Mouse (Mus musculus): ENCODE measurements around the gene Fev. TPM values are rescaled to one million over a fixed set of nuclear protein-coding genes. Genes with fewer than 3 reads are reported as not detected.

Gene Fev
- polyA plus RNA-seq, 2 experiments, result 0.05 to 0.14 TPM

DNA sequence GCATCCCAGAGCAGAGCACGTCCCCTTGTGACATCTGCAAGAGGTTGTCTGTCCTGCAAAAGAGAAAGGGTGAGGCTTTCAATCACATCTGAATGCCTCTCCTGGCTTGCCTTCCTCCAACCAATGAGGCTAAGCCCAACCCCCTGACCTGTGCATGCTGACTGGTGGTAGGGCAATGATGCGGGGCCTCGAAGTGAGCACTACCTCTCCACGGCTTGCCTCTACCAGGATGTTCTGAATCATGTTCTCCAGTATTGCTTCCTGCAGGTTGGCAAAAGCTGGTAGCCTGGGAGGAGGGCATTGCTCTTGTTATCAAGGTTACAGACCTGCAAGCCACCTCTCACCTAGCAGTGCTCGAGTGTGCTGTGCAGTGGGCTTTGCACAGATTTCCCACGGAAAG lies 17.0 kb upstream of the Fev start:
- ATAC-seq (ENCODE audit: low FRiP score, low read depth) (no peak), DNase-seq (ENCODE audit: low spot score) (no peak)
- WGBS, result 18% methylated on average over 6 of the region's 6 CpGs
- Histone ChIP-seq H3K36me3 (ENCODE audit: control insufficient read depth, insufficient read depth, low read length) (no peaks in the 10 kb centered on the region), H3K4me1 (ENCODE audit: control insufficient read depth, insufficient read depth, low read length) (0 out of 2 replicates have a peak, but pooled peaks cover 9% of the 10 kb centered on the region), H3K4me3 (replicated peaks; ENCODE audit: low read length) (no peak overlapping the region), H3K27ac (replicated peaks; ENCODE audit: low read depth, low read length) (no peak overlapping the region), H3K4me2 (replicated peaks; ENCODE audit: low read depth, low read length, severe bottlenecking) (no peak overlapping the region), H3K27me3 (ENCODE audit: control insufficient read depth, insufficient read depth, low read length) (peaks cover 47% of the 10 kb centered on the region), H3K9me3 (ENCODE audit: control insufficient read depth, low read length) (no peaks in the 10 kb centered on the region), H3K9ac (ENCODE audit: low read depth, low read length, severe bottlenecking) (no peak overlapping the region)
- no peak for TF ChIP-seq POLR2A (IDR thresholded peaks at IDR 0.05; ENCODE audit: borderline replicate concordance, extremely low read depth, insufficient read depth, insufficient read length)

DNA sequence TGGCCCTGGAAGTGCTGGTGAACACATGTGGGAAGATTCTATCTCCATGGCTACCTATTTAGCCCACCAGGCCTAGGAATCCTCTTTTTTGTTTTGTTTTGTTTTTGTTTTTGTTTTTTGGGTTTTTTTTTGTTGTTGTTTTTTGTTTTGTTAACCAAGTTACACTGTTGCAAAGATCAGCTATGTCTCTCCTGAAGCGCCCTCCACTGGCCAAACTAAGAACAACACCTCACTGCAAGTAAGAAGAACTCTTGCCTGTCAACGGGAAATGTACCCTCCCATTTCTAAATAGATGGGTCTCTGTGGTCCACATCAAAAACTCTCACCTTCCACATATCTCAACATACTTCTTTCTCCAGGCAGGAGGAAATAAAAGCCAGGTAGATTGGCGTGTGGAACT lies 16.5 kb upstream of the Fev start:
- ATAC-seq (ENCODE audit: low FRiP score, low read depth), result no peak
- Histone ChIP-seq H3K4me2 (replicated peaks; ENCODE audit: low read depth, low read length, severe bottlenecking) (no peak overlapping the region), H3K9me3 (ENCODE audit: control insufficient read depth, low read length) (no peaks in the 10 kb centered on the region), H3K4me1 (ENCODE audit: control insufficient read depth, insufficient read depth, low read length) (0 out of 2 replicates have a peak, but pooled peaks cover 9% of the 10 kb centered on the region), H3K36me3 (ENCODE audit: control insufficient read depth, insufficient read depth, low read length) (no peaks in the 10 kb centered on the region), H3K27ac (replicated peaks; ENCODE audit: low read depth, low read length) (no peak overlapping the region), H3K4me3 (replicated peaks; ENCODE audit: low read length) (no peak overlapping the region), H3K27me3 (ENCODE audit: control insufficient read depth, insufficient read depth, low read length) (peaks cover 47% of the 10 kb centered on the region), H3K9ac (ENCODE audit: low read depth, low read length, severe bottlenecking) (no peak overlapping the region)
- 7% methylated on average over 3 of the region's 3 CpGs for WGBS
- no peak for DNase-seq (ENCODE audit: low spot score)
- no peak for TF ChIP-seq POLR2A (IDR thresholded peaks at IDR 0.05; ENCODE audit: borderline replicate concordance, extremely low read depth, insufficient read depth, insufficient read length)

DNA sequence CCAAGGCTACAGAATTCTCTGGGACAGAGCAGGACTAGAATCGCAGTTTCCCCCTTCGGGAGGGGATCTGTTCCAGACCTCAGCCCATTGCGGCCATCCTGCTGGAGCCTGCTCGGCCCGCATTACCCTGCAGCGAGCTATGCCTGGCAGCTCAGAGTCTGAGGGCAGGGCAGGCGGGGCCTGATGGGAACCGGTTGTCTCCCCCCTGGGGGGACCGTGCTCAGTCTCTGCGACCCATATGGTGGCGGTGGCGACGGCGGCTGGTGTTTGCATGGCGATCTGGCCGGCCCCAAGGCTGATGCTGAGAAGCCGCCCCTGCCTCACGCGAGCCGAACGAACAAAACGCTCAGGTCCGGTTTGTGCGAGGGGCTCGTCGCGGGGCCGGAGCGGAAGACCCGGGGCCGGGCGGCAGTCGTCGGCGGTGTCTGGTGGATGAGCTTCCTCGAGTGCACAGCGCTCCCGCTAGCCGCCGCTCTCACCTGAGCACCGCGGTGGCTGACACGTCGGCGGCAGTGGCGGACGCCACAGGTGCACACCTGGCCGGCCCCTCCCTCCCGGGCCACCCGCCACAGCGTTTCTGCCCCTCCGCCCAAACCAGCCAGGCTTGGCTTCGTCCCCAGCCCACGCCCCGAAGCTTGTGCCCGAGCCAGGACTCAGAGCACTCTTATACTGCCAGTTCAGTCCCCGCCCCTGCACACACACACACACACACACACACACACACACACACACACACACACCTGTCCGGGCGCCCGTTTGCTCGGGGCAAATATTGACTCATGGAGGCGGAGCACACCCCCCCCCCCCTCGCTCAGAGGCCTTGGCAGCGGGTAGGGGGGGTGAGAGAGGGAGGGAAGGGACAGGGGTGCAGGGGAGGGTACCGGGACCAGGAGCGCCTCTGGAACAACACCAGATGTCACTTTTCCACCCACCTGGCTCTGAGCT lies 15.4 kb upstream of the Fev start:
- H3K27me3 ChIP-seq (ENCODE audit: control insufficient read depth, insufficient read depth, low read length), result peaks cover 57% of the 10 kb centered on the region
- no peak for TF ChIP-seq POLR2A (IDR thresholded peaks at IDR 0.05; ENCODE audit: borderline replicate concordance, extremely low read depth, insufficient read depth, insufficient read length)
- peak overlapping the region; percentile 16; the same call in 1 of the 2 replicates for H3K9ac ChIP-seq (ENCODE audit: low read depth, low read length, severe bottlenecking)
- H3K9me3 ChIP-seq (ENCODE audit: control insufficient read depth, low read length), result no peaks in the 10 kb centered on the region
- ATAC-seq (ENCODE audit: low FRiP score, low read depth) (no peak), DNase-seq (ENCODE audit: low spot score) (no peak)
- peak overlapping the region; percentile 31 for H3K4me3 ChIP-seq (replicated peaks; ENCODE audit: low read length)
- peak overlapping the region; percentile 47 for H3K4me2 ChIP-seq (replicated peaks; ENCODE audit: low read depth, low read length, severe bottlenecking)
- H3K4me1 ChIP-seq (ENCODE audit: control insufficient read depth, insufficient read depth, low read length), result 0 out of 2 replicates have a peak, but pooled peaks cover 9% of the 10 kb centered on the region
- under 1% methylated on average over 50 of the region's 66 CpGs for WGBS
- H3K27ac ChIP-seq (replicated peaks; ENCODE audit: low read depth, low read length), result no peak overlapping the region
- no peaks in the 10 kb centered on the region for H3K36me3 ChIP-seq (ENCODE audit: control insufficient read depth, insufficient read depth, low read length)

DNA sequence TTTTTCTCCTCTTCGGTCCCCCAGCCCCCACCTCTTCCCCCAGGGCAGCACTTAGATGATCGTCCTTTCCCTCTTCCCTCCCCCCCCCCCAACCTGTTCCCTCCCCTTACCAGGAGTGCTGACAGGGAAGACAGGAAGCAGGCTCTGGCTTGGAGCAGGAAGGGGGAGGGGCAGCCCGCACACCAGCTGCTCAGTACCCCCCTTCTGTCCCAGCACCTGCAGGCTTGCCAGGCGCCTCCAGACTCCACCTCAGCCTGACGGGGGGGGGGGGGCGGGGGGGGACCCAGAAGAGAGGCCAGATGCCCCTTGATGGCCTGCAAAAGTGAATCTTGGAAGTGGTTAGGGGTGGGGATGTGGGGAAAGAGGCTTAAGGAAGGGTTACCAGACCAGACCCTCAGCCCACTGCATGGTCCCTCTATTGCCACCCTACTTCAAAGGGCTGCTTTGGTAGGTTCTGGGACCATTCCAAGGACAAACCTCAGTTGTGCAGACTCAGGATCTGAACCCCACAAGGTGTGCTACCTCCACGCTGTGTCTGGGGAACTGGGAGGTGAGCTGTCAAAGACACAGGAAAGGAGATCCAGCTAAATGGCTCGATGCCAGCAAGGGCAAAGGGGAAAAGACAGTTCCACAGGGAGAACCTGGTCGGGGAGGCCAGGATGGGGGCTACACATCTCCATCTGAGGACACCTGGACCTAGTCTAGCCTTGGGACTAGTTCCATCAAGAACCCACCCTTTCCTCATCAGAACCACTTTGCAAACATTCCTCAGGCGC lies 13.6 kb upstream of the Fev start:
- WGBS, result 6% methylated on average over 6 of the region's 10 CpGs
- no peaks in the 10 kb centered on the region for H3K9me3 ChIP-seq (ENCODE audit: control insufficient read depth, low read length)
- no peak overlapping the region for H3K4me2 ChIP-seq (replicated peaks; ENCODE audit: low read depth, low read length, severe bottlenecking)
- no peak overlapping the region for H3K9ac ChIP-seq (ENCODE audit: low read depth, low read length, severe bottlenecking)
- H3K4me1 ChIP-seq (ENCODE audit: control insufficient read depth, insufficient read depth, low read length), result 0 out of 2 replicates have a peak, but pooled peaks cover 9% of the 10 kb centered on the region
- no peak for ATAC-seq (ENCODE audit: low FRiP score, low read depth)
- H3K27me3 ChIP-seq (ENCODE audit: control insufficient read depth, insufficient read depth, low read length), result peaks cover 72% of the 10 kb centered on the region
- no peaks in the 10 kb centered on the region for H3K36me3 ChIP-seq (ENCODE audit: control insufficient read depth, insufficient read depth, low read length)
- TF ChIP-seq POLR2A (IDR thresholded peaks at IDR 0.05; ENCODE audit: borderline replicate concordance, extremely low read depth, insufficient read depth, insufficient read length), result no peak
- no peak for DNase-seq (ENCODE audit: low spot score)
- H3K4me3 ChIP-seq (replicated peaks; ENCODE audit: low read length), result no peak overlapping the region
- no peak overlapping the region for H3K27ac ChIP-seq (replicated peaks; ENCODE audit: low read depth, low read length)

DNA sequence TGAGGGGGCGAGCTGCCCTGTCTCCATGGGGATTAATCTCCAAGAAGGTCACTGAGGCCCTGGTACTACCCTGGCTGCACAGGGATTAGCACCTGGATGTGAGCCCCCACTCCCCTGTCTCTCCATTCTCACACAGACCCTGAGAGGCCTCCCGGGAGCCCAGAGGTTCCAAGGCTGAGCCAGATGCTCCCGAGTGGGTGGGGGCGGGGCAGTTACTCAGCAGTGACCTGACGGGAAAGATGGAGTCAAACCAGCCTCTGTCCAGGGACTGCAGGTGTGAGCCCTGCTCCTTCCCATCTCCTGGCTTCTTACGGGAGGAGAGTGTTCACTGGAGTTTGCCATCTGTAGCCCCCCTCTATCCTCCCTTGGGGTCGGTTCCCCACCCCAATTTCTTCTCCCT lies 12.8 kb upstream of the Fev start:
- Histone ChIP-seq H3K4me3 (replicated peaks; ENCODE audit: low read length) (no peak overlapping the region), H3K9ac (ENCODE audit: low read depth, low read length, severe bottlenecking) (no peak overlapping the region), H3K4me2 (replicated peaks; ENCODE audit: low read depth, low read length, severe bottlenecking) (no peak overlapping the region), H3K27ac (replicated peaks; ENCODE audit: low read depth, low read length) (no peak overlapping the region), H3K27me3 (ENCODE audit: control insufficient read depth, insufficient read depth, low read length) (peaks cover 73% of the 10 kb centered on the region), H3K4me1 (ENCODE audit: control insufficient read depth, insufficient read depth, low read length) (0 out of 2 replicates have a peak, but pooled peaks cover 9% of the 10 kb centered on the region), H3K36me3 (ENCODE audit: control insufficient read depth, insufficient read depth, low read length) (no peaks in the 10 kb centered on the region), H3K9me3 (ENCODE audit: control insufficient read depth, low read length) (no peaks in the 10 kb centered on the region)
- 1% methylated on average over 7 of the region's 7 CpGs for WGBS
- no peak for DNase-seq (ENCODE audit: low spot score)
- TF ChIP-seq POLR2A (IDR thresholded peaks at IDR 0.05; ENCODE audit: borderline replicate concordance, extremely low read depth, insufficient read depth, insufficient read length), result no peak
- no peak for ATAC-seq (ENCODE audit: low FRiP score, low read depth)
